ENCODE assay signal across 11 mouse cellular contexts in genomic region chr16:70881098-70881850, GRCm38 (mm10).
DNase-seq lines count a peak whose midpoint lies in the region; ATAC-seq and TF ChIP-seq lines count a peak whose summit lies in the region.
"Had no signal": no experiment of that assay in that cellular context is flagged by ENCODE, and none has a peak within 500 bp of the region (broad histone marks: within the 10 kb centered on the region; RNA-seq: fewer than 3 reads in every experiment).

No protein-coding gene starts in this region.

- WGBS in forebrain, embryonic 12.5 days = 64% methylated on average over 14 of the region's 14 CpGs
- 37% methylated on average over 14 of the region's 14 CpGs for WGBS in neural tube, embryonic 14.5 days
- 69% methylated on average over 14 of the region's 14 CpGs for WGBS in intestine, postnatal 0 days

- no peaks in the 10 kb centered on the region for H3K9me3 ChIP-seq in forebrain, embryonic 12.5 days
- H3K9me3 ChIP-seq in neural tube, embryonic 14.5 days (ENCODE audit: control insufficient read depth, low read length) = no peaks in the 10 kb centered on the region
- no peaks in the 10 kb centered on the region for H3K9me3 ChIP-seq in intestine, postnatal 0 days (ENCODE audit: control insufficient read depth)

- no peaks in the 10 kb centered on the region for H3K27me3 ChIP-seq in forebrain, embryonic 12.5 days
- no peaks in the 10 kb centered on the region for H3K27me3 ChIP-seq in neural tube, embryonic 14.5 days (ENCODE audit: control insufficient read depth, insufficient read depth, low read length)
- H3K27me3 ChIP-seq in intestine, postnatal 0 days (replicated peaks; ENCODE audit: control insufficient read depth, insufficient read depth, low read length) = no peaks in the 10 kb centered on the region

- H3K27ac ChIP-seq in forebrain, embryonic 12.5 days = peak overlapping the region; percentile 71; the same call in 1 of the 2 replicates
- peak overlapping the region; percentile 62 for H3K27ac ChIP-seq in neural tube, embryonic 14.5 days (ENCODE audit: low read depth, low read length)
- no peak overlapping the region for H3K27ac ChIP-seq in intestine, postnatal 0 days (ENCODE audit: low read depth, low read length)

- H3K4me2 ChIP-seq in forebrain, embryonic 12.5 days = peak overlapping the region; percentile 5
- H3K4me2 ChIP-seq in neural tube, embryonic 14.5 days (ENCODE audit: low read depth, low read length) = peak overlapping the region; percentile 38
- H3K4me2 ChIP-seq in intestine, postnatal 0 days (replicated peaks; ENCODE audit: low read depth) = no peak overlapping the region

- no peak for TF ChIP-seq CTCF in intestine, postnatal 0 days (IDR thresholded peaks at IDR 0.05; ENCODE audit: low read depth)

- H3K36me3 ChIP-seq in forebrain, embryonic 12.5 days (replicated peaks) = no peaks in the 10 kb centered on the region
- no peaks in the 10 kb centered on the region for H3K36me3 ChIP-seq in neural tube, embryonic 14.5 days (ENCODE audit: control insufficient read depth, insufficient read depth, low read length)
- no peaks in the 10 kb centered on the region for H3K36me3 ChIP-seq in intestine, postnatal 0 days (ENCODE audit: control insufficient read depth, insufficient read depth)

- peaks cover 10% of the 10 kb centered on the region for H3K4me1 ChIP-seq in forebrain, embryonic 12.5 days
- 0 out of 2 replicates have a peak, but pooled peaks cover 10% of the 10 kb centered on the region for H3K4me1 ChIP-seq in neural tube, embryonic 14.5 days (ENCODE audit: control insufficient read depth, insufficient read depth, low read length)
- no peaks in the 10 kb centered on the region for H3K4me1 ChIP-seq in intestine, postnatal 0 days (replicated peaks; ENCODE audit: control insufficient read depth, insufficient read depth, low read length)

- DNase-seq in layer of hippocampus, postnatal 14 days (ENCODE audit: low spot score in 2 of 2) = peak; percentile 6 to 13
- DNase-seq in layer of hippocampus, adult 8-10 months (ENCODE audit: low spot score in 2 of 2) = no peak
- peak; percentile 12 to 52 for DNase-seq in left cerebral cortex, postnatal 14 days (ENCODE audit: low spot score in 2 of 2)
- no peak for DNase-seq in urinary bladder, postnatal 36 days (ENCODE audit: low spot score in 2 of 2)
- DNase-seq in spleen, postnatal 4 days (ENCODE audit: low spot score in 2 of 2) = no peak
- DNase-seq: heart, postnatal 14 days; kidney, postnatal 10 days had no signal

- intact Hi-C loops in left cerebral cortex, postnatal 14 days (cut with DNase I) = no loop called here

- no peak overlapping the region for H3K4me3 ChIP-seq in forebrain, embryonic 12.5 days (replicated peaks)
- no peak overlapping the region for H3K4me3 ChIP-seq in neural tube, embryonic 14.5 days (ENCODE audit: low read depth, low read length)
- H3K4me3 ChIP-seq in intestine, postnatal 0 days (ENCODE audit: low read depth, low read length) = no peak overlapping the region
- H3K4me3 ChIP-seq: erythroblast, embryonic 14.5 days had no signal

- no peak overlapping the region for H3K9ac ChIP-seq in forebrain, embryonic 12.5 days
- peak overlapping the region; percentile 29; the same call in 1 of the 2 replicates for H3K9ac ChIP-seq in neural tube, embryonic 14.5 days (replicated peaks; ENCODE audit: low read depth, low read length)
- no peak overlapping the region for H3K9ac ChIP-seq in intestine, postnatal 0 days (ENCODE audit: low read depth, low read length)

- ATAC-seq in forebrain, embryonic 12.5 days (ENCODE audit: low FRiP score) = peak; percentile 39; the same call in 1 of the 2 replicates
- peak; percentile 80 for ATAC-seq in neural tube, embryonic 14.5 days (ENCODE audit: low read depth)
- ATAC-seq in intestine, postnatal 0 days = no peak

Comparison
In these comparisons a context has a peak if more than half of its experiments do, and no peak if none do; other contexts are left out.
1. DNase-seq: peak in layer of hippocampus, postnatal 14 days (2 of 2) and left cerebral cortex, postnatal 14 days (2 of 2); none in layer of hippocampus, adult 8-10 months (0 of 2), urinary bladder, postnatal 36 days (0 of 2) and spleen, postnatal 4 days (0 of 2).